Mouse (Mus musculus): ENCODE data around the gene Armc8.

The Armc8 gene

GRCm38 (mm10) chr9:99447323-99447722 lies 121.4 kb downstream of the Armc8 start:
- DNase-seq (ENCODE audit: low spot score in 2 of 2), result no peak

GRCm38 (mm10) chr9:99446259-99446658 lies 122.4 kb downstream of the Armc8 start:
- DNase-seq (ENCODE audit: low spot score in 2 of 2), result no peak

GRCm38 (mm10) chr9:99444590-99445178 lies 124.0 kb downstream of the Armc8 start:
- DNase-seq (ENCODE audit: low spot score in 2 of 2), result no peak

- no peak for DNase-seq (ENCODE audit: low spot score in 2 of 2)
These were observed 126.9 kb downstream of the Armc8 start for GRCm38 (mm10) chr9:99441647-99442433.

- peak; percentile 73 to 89 for DNase-seq (ENCODE audit: low spot score in 2 of 2)
These were observed 127.8 kb downstream of the Armc8 start for GRCm38 (mm10) chr9:99440941-99441340.

- no peak for DNase-seq (ENCODE audit: low spot score in 2 of 2)
These were observed 129.6 kb downstream of the Armc8 start for GRCm38 (mm10) chr9:99439064-99439463.

GRCm38 (mm10) chr9:99437781-99438565 lies 130.7 kb downstream of the Armc8 start:
- DNase-seq (ENCODE audit: low spot score in 2 of 2), result no peak

- DNase-seq (ENCODE audit: low spot score in 2 of 2), result no peak
These were observed 131.5 kb downstream of the Armc8 start, which contains the start of gene Mras for GRCm38 (mm10) chr9:99437031-99437764. Mras (minus strand) TSS chr9:99437381.

GRCm38 (mm10) chr9:99436182-99437030 lies 132.3 kb downstream of the Armc8 start:
- DNase-seq (ENCODE audit: low spot score in 2 of 2), result peak; percentile 78 to 84

- peak in 1 of 2 experiments; percentile 54 for DNase-seq (ENCODE audit: low spot score in 2 of 2)
These were observed 133.0 kb downstream of the Armc8 start for GRCm38 (mm10) chr9:99435619-99436181.

- DNase-seq (ENCODE audit: low spot score in 2 of 2), result peak; percentile 65 to 80
These were observed 133.6 kb downstream of the Armc8 start for GRCm38 (mm10) chr9:99434892-99435618.

GRCm38 (mm10) chr9:99432478-99432877 lies 136.2 kb downstream of the Armc8 start:
- DNase-seq (ENCODE audit: low spot score in 2 of 2), result no peak

- DNase-seq (ENCODE audit: low spot score in 2 of 2), result no peak
These were observed 136.7 kb downstream of the Armc8 start for GRCm38 (mm10) chr9:99431963-99432362.

- peak in 1 of 2 experiments; percentile 77 for DNase-seq (ENCODE audit: low spot score in 2 of 2)
These were observed 137.4 kb downstream of the Armc8 start for GRCm38 (mm10) chr9:99431346-99431745.

GRCm38 (mm10) chr9:99430806-99431205 lies 137.9 kb downstream of the Armc8 start:
- no peak for DNase-seq (ENCODE audit: low spot score in 2 of 2)

GRCm38 (mm10) chr9:99429845-99430244 lies 138.9 kb downstream of the Armc8 start:
- peak in 1 of 2 experiments; percentile 75 for DNase-seq (ENCODE audit: low spot score in 2 of 2)

- peak in 1 of 2 experiments; percentile 63 for DNase-seq (ENCODE audit: low spot score in 2 of 2)
These were observed 139.9 kb downstream of the Armc8 start for GRCm38 (mm10) chr9:99428601-99429331.
